Mouse (Mus musculus): ENCODE data around the gene Ephb2. TPM values are rescaled to one million over a fixed set of nuclear protein-coding genes. Genes with fewer than 3 reads are reported as not detected.

The Ephb2 gene
- polyA plus RNA-seq, 1 experiment from 2014 or later = 5.8 TPM

DNA sequence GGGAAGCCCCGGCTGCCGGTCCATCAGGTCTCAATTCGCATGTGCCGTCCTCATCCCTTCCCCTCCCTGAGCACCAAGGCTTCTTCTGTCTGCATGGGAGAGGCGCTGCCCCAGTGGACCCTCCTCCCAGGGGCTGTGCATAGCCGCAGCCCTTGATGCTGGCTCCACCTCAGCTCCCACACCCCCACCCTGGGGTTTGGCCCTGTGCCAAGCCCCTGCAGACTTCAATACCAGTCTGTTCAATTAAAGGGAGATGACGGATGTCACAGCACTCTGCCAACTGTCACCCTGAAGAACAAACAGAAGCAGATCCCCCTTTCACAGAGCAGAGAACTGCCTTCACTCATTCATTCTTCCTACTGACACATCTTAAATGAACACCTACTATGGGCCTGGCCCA lies 19.1 kb downstream of the Ephb2 start:
- WGBS = 15% methylated on average over 7 of the region's 7 CpGs
- peak; percentile 24; the same call in 1 of the 2 replicates for ATAC-seq (ENCODE audit: borderline replicate concordance, extremely low read depth, low FRiP score, low TSS enrichment)
- H3K4me1 ChIP-seq = peaks cover 10% of the 10 kb centered on the region

GRCm38 (mm10) chr4:136815364-136815763 lies 20.4 kb downstream of the Ephb2 start:
- Histone ChIP-seq H3K4me2 (no peak overlapping the region), H3K27ac (no peak overlapping the region), H3K4me3 (no peak overlapping the region), H3K9me3 (no peaks in the 10 kb centered on the region), H3K9ac (no peak overlapping the region), H3K36me3 (no peaks in the 10 kb centered on the region), H3K27me3 (peaks cover 4% of the 10 kb centered on the region; the same call in 1 of the 2 replicates), H3K4me1 (peaks cover 10% of the 10 kb centered on the region)
- no peak for ATAC-seq (ENCODE audit: borderline replicate concordance, extremely low read depth, low FRiP score, low TSS enrichment)
- 55% methylated on average over 5 of the region's 5 CpGs for WGBS

More for the DNA sequence above, 19.1 kb downstream of the Ephb2 start:
- Histone ChIP-seq H3K4me3 (no peak overlapping the region), H3K36me3 (no peaks in the 10 kb centered on the region), H3K9me3 (no peaks in the 10 kb centered on the region), H3K9ac (no peak overlapping the region), H3K27ac (no peak overlapping the region), H3K27me3 (peaks cover 4% of the 10 kb centered on the region; the same call in 1 of the 2 replicates), H3K4me2 (no peak overlapping the region)

- Histone ChIP-seq H3K36me3 (no peaks in the 10 kb centered on the region), H3K27me3 (no peaks in the 10 kb centered on the region), H3K9ac (no peak overlapping the region), H3K4me1 (peaks cover 7% of the 10 kb centered on the region), H3K9me3 (no peaks in the 10 kb centered on the region), H3K4me3 (no peak overlapping the region), H3K4me2 (no peak overlapping the region), H3K27ac (no peak overlapping the region)
- 61% methylated on average over 4 of the region's 4 CpGs for WGBS
- ATAC-seq (ENCODE audit: borderline replicate concordance, extremely low read depth, low FRiP score, low TSS enrichment) = no peak
These were observed 23.2 kb downstream of the Ephb2 start for GRCm38 (mm10) chr4:136812543-136812942.

- no peaks in the 10 kb centered on the region for H3K36me3 ChIP-seq
- no peak overlapping the region for H3K27ac ChIP-seq
- no peak overlapping the region for H3K4me2 ChIP-seq
- H3K4me1 ChIP-seq = peaks cover 12% of the 10 kb centered on the region
- whole genome bisulfite sequencing = 49% methylated on average over 6 of the region's 6 CpGs
- no peak overlapping the region for H3K9ac ChIP-seq
- H3K27me3 ChIP-seq = no peaks in the 10 kb centered on the region
- ATAC-seq (ENCODE audit: borderline replicate concordance, extremely low read depth, low FRiP score, low TSS enrichment) = no peak; the same call in 1 of the 2 replicates
- no peaks in the 10 kb centered on the region for H3K9me3 ChIP-seq
- no peak overlapping the region for H3K4me3 ChIP-seq
These were observed 24.2 kb downstream of the Ephb2 start for GRCm38 (mm10) chr4:136811596-136811995.

- WGBS = 39% methylated on average over 11 of the region's 11 CpGs
- H3K27me3 ChIP-seq = 0 out of 2 replicates have a peak, but pooled peaks cover 5% of the 10 kb centered on the region
- no peaks in the 10 kb centered on the region for H3K36me3 ChIP-seq
- H3K27ac ChIP-seq = no peak overlapping the region
- H3K9me3 ChIP-seq = no peaks in the 10 kb centered on the region
- H3K4me2 ChIP-seq = no peak overlapping the region
- H3K9ac ChIP-seq = no peak overlapping the region
- no peak overlapping the region for H3K4me3 ChIP-seq
- ATAC-seq (ENCODE audit: borderline replicate concordance, extremely low read depth, low FRiP score, low TSS enrichment) = no peak
- peaks cover 30% of the 10 kb centered on the region for H3K4me1 ChIP-seq
These were observed 27.3 kb downstream of the Ephb2 start for GRCm38 (mm10) chr4:136808478-136808877.

DNA sequence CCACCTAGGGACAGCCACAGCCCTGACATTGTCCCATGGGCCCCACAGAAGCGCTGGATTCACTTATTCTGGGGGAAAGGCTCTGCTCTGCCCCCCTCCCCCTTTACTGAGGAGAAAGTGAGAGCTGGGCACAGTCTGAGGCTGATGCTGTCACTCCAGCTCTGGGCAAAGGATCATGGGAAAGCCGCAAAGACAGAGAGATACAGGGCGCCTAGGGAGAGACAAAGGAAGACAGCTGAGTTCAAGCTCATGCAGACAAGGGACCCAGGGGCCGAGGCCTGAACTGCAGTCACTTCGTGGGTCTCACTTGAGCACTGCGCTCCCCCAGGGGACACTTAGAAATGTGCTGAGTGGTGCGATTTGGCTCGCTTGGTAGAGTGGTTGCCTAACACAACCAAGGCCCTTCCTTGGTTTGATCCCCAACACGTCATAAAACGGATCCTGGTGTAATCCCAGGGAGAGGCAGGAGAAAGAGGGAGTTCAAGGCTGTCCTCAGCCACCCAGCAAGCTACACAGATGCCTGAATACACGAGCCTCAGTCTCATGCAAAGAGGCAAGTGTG lies 28.3 kb downstream of the Ephb2 start:
- ATAC-seq (ENCODE audit: borderline replicate concordance, extremely low read depth, low FRiP score, low TSS enrichment) = no peak
- H3K27ac ChIP-seq = no peak overlapping the region
- 69% methylated on average over 11 of the region's 11 CpGs for WGBS
- no peaks in the 10 kb centered on the region for H3K9me3 ChIP-seq
- no peak overlapping the region for H3K9ac ChIP-seq
- peaks cover 10% of the 10 kb centered on the region; the same call in 1 of the 2 replicates for H3K27me3 ChIP-seq
- H3K36me3 ChIP-seq = no peaks in the 10 kb centered on the region
- H3K4me1 ChIP-seq = peaks cover 39% of the 10 kb centered on the region
- H3K4me2 ChIP-seq = no peak overlapping the region
- no peak overlapping the region for H3K4me3 ChIP-seq

- Histone ChIP-seq H3K4me1 (peaks cover 48% of the 10 kb centered on the region), H3K27ac (no peak overlapping the region), H3K4me2 (no peak overlapping the region), H3K9ac (no peak overlapping the region), H3K4me3 (no peak overlapping the region), H3K36me3 (no peaks in the 10 kb centered on the region), H3K27me3 (peaks cover 17% of the 10 kb centered on the region; the same call in 1 of the 2 replicates), H3K9me3 (no peaks in the 10 kb centered on the region)
- ATAC-seq (ENCODE audit: borderline replicate concordance, extremely low read depth, low FRiP score, low TSS enrichment) = no peak
- 45% methylated on average over 10 of the region's 10 CpGs for WGBS
These were observed 29.5 kb downstream of the Ephb2 start for GRCm38 (mm10) chr4:136806254-136806653.

DNA sequence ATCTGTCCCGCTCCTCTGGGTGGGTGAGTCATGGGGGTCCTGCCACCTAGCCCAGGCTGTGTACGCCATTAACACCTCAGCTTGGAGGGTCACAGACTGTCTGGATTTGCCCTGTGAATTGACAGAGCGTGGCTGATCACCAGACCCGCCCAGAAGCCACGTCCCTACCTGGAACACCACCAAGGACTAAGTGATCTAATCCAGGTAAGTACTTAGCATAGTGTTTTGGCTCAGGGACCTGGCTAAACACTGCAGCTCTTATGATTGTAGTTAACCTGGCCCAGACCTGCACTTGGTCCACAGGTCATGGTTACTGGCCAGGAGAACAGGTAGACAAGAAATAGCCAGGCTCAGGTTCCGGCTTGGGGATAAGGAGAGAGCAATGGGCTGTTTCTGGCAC lies 31.4 kb downstream of the Ephb2 start:
- ATAC-seq (ENCODE audit: borderline replicate concordance, extremely low read depth, low FRiP score, low TSS enrichment) = no peak
- no peak overlapping the region for H3K9ac ChIP-seq
- WGBS = 81% methylated on average over 6 of the region's 6 CpGs
- H3K4me3 ChIP-seq = no peak overlapping the region
- peaks cover 19% of the 10 kb centered on the region; the same call in 1 of the 2 replicates for H3K27me3 ChIP-seq
- no peaks in the 10 kb centered on the region for H3K36me3 ChIP-seq
- no peaks in the 10 kb centered on the region for H3K9me3 ChIP-seq
- H3K4me1 ChIP-seq = peaks cover 56% of the 10 kb centered on the region
- H3K27ac ChIP-seq = no peak overlapping the region
- H3K4me2 ChIP-seq = no peak overlapping the region

DNA sequence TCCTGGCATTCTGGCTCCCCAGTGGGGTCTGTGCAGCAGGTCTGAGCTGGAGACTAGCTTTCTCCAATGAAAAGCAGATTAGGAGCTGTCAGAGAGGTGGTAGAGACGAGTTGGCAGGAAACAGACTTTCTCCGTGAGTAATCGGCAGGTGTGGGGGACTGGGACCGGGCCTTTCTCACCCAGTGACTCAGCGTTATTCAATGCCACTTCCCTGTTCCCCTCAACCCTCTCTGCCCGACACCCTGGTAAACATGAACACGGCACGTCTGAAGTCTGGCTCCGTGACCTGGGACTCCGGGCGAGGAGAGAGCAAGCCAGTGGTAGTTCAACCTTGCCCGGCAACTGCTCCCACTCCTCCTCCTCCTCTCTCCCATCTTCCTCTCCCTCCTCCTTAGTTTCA lies 33.3 kb downstream of the Ephb2 start:
- Histone ChIP-seq H3K27ac (peak overlapping the region; percentile 45), H3K9me3 (no peaks in the 10 kb centered on the region), H3K9ac (no peak overlapping the region), H3K27me3 (peaks cover 19% of the 10 kb centered on the region; the same call in 1 of the 2 replicates), H3K4me1 (peaks cover 70% of the 10 kb centered on the region), H3K36me3 (no peaks in the 10 kb centered on the region), H3K4me2 (peak overlapping the region; percentile 25; the same call in 1 of the 2 replicates), H3K4me3 (no peak overlapping the region)
- 22% methylated on average over 12 of the region's 12 CpGs for WGBS
- 0 out of 2 replicates have a peak, but pooled peaks have one; percentile 32 for ATAC-seq (ENCODE audit: borderline replicate concordance, extremely low read depth, low FRiP score, low TSS enrichment)

DNA sequence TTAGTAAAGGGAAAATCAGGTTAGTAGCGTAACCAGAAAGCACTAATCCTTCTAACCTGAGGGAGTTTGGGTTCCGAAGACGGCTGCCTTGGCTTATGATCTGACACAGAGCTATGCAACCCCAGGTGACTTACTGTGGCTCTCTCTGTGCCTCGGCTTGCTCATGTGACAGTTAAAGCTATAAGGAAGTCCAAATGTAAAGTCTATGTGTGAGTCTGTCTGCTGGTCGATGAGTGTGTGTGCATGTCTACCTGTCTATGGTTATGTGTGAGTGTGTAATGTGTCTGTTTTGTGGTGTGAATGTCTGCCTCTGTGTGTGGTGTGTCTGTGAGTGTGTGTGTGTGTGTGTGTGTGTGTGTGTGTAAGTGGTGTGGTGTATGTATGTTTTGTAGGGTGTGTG lies 33.8 kb downstream of the Ephb2 start:
- peaks cover 24% of the 10 kb centered on the region; the same call in 1 of the 2 replicates for H3K27me3 ChIP-seq
- H3K4me2 ChIP-seq = no peak overlapping the region
- H3K27ac ChIP-seq = no peak overlapping the region
- no peak overlapping the region for H3K4me3 ChIP-seq
- H3K9ac ChIP-seq = no peak overlapping the region
- peaks cover 70% of the 10 kb centered on the region for H3K4me1 ChIP-seq
- WGBS = 75% methylated on average over 5 of the region's 5 CpGs
- ATAC-seq (ENCODE audit: borderline replicate concordance, extremely low read depth, low FRiP score, low TSS enrichment) = no peak
- H3K36me3 ChIP-seq = no peaks in the 10 kb centered on the region
- no peaks in the 10 kb centered on the region for H3K9me3 ChIP-seq

- no peak overlapping the region for H3K27ac ChIP-seq
- no peak overlapping the region for H3K9ac ChIP-seq
- H3K4me1 ChIP-seq = peaks cover 67% of the 10 kb centered on the region
- no peak overlapping the region for H3K4me2 ChIP-seq
- no peaks in the 10 kb centered on the region for H3K9me3 ChIP-seq
- ATAC-seq (ENCODE audit: borderline replicate concordance, extremely low read depth, low FRiP score, low TSS enrichment) = no peak
- WGBS = 81% methylated on average over 8 of the region's 8 CpGs
- no peaks in the 10 kb centered on the region for H3K36me3 ChIP-seq
- peaks cover 25% of the 10 kb centered on the region; the same call in 1 of the 2 replicates for H3K27me3 ChIP-seq
- no peak overlapping the region for H3K4me3 ChIP-seq
These were observed 34.3 kb downstream of the Ephb2 start for GRCm38 (mm10) chr4:136801463-136801862.

- Histone ChIP-seq H3K27ac (no peak overlapping the region), H3K27me3 (peaks cover 25% of the 10 kb centered on the region; the same call in 1 of the 2 replicates), H3K9ac (no peak overlapping the region), H3K4me3 (no peak overlapping the region), H3K4me2 (no peak overlapping the region), H3K4me1 (peaks cover 62% of the 10 kb centered on the region), H3K9me3 (no peaks in the 10 kb centered on the region), H3K36me3 (no peaks in the 10 kb centered on the region)
- ATAC-seq (ENCODE audit: borderline replicate concordance, extremely low read depth, low FRiP score, low TSS enrichment) = no peak
- 37% methylated on average over 14 of the region's 14 CpGs for WGBS
These were observed 35.4 kb downstream of the Ephb2 start for GRCm38 (mm10) chr4:136800366-136800765.

All from lung, embryonic 15.5 days (tissue).